Mouse (Mus musculus) heart, adult 8-10 months (tissue): ENCODE results near the gene Rassf5. TPM values are rescaled to one million over a fixed set of nuclear protein-coding genes. Genes with fewer than 3 reads are reported as not detected.
"Not testable (repeated sequence)": the region's sequence is repeated elsewhere in the genome, so short reads cannot be mapped to it uniquely, and the experiment has no call there.

ENCODE experiments used
- DNase-seq: peaks from one replicate; pipeline ENCODE4 v3.0.0; 2022; ENCODE audit warnings: low spot score
- total RNA-seq, 4 experiments: library from RNA; stranded (reverse); gene quantifications; 2 replicates each; pipeline ENCODE4 v1.2.4; 2022

Rassf5 gene
- total RNA-seq, 4 experiments from 2014 or later, result 1.4 to 2.6 (median 1.5) TPM

DNA sequence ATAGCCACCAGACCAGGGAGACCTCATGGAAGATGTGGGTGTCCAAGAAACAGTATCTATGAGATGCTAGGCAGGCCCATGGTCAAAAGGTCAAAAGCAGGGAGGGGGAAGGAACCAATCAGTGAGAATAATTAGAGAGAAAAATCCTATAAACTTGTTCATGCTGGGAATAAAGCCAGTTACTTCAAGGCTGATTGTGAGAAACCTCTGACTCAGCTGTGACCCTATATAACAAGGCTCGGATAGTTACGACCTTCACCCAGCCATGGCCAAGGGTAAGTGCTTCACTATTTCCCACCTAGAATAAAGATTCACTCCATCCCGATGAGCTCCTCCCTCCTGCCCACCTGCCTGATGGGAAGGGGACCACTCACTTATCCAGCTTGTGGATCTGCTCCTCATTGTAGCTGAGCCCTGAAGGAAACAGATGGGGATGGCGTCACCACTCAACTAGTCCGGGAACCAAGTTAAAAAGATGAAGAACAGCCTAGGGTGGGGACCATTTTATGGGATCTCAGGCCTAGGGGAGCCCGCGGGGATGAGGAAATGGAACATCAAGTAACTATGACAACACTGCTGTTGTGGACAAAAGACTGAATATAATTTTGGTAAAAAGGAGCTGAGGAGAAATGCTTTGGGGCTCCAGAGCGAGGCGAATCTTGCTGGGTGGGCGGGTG lies 14.7 kb upstream of the Rassf5 start:
- no peak for DNase-seq

DNA sequence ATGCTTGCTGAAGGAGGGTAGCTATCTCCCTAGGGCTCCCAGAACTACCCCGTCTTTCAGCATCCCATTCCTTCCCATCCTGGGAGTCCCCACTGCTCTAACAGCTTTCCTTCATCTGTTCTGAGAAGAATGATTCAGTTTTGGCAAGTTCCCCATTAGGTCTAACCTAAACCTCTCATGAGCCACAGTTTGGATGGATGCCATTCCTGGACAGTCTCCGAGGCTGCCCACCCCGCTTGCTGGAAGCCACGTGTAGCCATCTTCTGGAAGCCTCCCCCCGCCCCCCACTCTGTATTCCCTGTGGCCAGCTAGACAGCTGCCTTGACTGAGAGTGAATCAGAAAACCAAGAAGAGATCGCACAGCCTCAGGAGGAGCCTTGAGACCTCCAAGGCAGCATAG lies 12.2 kb upstream of the Rassf5 start:
- DNase-seq, result no peak

DNA sequence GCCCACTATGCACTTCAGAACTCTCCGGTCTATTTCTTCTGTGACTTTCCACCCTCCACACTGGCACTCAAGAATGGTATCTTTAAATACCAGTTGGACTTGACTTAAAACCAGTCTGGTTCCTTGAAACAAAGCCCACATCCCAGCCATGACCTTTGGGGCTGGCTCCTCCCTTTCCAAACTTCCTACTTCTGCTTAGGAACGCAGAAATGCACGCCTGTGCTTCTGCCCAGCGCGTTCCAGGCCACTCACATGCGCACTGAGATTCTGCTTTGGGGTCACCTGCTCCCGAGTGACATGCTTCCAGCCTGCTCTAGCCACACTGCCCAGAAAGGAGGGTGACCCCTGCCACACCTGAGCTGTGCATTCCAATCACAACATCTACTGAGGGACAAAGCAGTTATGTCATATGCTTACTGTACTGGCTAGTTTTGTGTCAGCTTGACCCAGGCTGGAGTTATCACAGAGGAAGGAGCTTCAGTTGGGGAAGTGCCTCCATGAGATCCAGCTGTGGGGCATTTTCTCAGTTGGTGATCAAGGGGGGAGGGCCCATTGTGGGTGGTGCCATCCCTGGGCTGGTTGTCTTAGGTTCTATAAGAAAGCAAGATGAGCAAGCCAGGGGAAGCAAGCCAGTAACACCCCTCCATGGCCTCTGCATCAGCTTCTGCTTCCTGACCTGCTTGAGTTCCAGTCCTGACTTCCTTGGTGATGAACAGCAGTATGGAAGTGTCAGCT lies 7.6 kb upstream of the Rassf5 start:
- not testable (repeated sequence) for DNase-seq

DNA sequence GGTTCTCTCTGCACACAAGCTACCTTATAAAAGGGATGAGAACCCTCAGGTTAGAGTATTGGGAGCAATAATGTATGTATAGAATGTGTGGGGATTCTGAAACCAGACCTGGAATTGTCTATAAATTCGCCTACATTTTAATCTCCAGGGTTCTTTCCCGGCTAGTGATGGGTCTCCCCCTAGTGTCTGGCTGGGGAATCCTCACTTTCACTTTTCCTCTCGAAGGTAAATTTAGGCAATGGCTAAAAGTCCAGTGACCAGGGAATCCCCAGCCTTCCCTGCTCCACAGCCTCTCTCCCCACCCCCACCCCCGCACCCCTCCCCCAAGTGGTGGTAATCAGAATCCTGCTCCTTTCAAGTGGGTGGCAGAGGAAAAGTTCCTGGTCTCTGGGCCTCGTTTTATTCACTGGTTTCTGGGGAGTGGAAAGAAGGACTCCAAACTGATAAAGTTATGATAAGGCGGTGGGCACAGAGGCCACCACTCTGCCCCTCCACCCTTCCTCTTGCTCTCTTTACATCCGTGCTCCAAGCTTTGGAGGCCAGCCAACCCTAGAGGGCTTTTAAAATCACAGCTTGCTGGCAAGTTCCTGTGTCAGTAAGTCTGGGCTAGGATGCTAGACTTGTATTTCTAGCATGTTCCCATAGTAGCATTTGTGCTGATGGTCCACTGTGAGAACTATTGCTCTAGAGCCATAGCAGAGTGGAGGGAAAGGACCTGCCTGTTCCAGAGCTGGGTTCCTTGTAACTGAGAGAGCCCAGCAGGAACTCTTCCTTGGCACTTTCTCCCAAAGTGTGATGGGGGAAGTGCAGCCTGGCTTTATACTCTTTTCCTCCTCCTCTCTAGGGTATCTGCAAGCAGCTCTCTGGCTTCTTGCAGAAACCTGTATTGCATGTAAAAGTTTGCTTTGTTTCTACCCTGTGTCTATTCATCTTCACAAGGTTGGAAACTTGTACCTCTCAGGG lies 1.7 kb upstream of the Rassf5 start:
- peak; percentile 46 for DNase-seq

DNA sequence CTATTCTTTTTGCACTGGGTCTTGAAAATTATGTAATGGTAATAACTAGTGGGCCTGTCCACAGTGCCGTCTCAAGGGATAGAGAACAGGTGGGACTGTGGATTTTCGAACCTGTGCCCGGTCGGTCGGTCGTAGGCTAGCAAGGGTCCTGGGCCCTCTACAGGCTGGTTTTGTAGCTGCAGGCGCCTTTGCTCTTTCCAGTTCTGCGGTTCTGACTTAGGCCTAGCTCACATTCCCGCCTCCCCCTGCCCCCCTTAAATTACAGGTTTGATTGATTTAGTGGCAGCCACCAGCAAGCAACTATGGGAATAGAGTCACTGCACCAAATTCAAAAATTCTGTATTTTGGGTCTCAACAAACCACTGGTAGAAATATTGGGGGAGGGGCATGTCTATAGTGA lies 868 bp upstream of the Rassf5 start:
- DNase-seq, result no peak

DNA sequence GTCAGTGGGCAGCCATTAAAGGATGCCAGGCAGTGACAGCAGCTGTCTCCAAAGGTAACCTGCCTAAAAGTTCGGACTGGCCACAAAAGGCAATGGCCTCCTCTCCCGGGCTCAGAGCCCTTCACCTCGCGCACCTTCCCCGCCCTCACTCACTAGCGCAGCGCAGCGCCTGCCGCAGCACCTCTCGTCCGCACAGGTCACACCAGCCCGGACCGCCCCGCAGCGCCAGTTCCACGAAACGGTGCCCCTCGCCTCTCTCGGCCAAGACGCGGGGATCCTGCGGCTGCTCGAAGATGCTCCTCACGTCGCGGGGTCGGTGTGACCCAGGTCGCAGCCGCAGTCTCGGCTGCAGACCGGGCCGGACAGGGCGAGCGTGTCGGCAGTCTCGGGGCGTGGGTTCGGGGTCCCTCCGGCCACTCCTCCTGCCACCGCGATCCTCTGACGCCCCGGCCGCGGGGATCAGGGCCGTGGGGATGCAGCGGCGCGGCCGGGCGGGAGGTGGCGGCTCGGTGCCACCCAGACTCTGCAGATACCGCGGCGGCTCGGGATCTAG lies 446 bp downstream of the Rassf5 start:
- DNase-seq, result no peak

DNA sequence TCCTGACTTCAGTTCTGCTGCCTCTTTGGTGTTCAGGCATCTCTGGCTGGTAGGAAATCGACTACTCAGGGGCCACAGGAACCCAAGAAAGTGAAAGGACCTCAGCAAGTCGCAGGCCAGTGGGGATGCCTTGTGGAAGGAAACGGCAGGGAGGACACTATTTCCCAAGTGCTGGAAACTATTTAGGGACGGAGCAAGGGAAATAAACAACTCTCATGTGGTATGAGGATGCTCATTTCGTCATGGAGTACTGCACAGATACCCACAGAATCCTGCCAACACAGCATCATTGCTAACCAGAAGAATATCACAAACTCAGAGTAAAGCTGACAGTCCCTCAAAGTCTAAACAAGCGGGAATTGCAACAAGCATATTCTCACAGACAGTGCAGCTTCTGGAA lies 2.1 kb downstream of the Rassf5 start:
- no peak for DNase-seq

DNA sequence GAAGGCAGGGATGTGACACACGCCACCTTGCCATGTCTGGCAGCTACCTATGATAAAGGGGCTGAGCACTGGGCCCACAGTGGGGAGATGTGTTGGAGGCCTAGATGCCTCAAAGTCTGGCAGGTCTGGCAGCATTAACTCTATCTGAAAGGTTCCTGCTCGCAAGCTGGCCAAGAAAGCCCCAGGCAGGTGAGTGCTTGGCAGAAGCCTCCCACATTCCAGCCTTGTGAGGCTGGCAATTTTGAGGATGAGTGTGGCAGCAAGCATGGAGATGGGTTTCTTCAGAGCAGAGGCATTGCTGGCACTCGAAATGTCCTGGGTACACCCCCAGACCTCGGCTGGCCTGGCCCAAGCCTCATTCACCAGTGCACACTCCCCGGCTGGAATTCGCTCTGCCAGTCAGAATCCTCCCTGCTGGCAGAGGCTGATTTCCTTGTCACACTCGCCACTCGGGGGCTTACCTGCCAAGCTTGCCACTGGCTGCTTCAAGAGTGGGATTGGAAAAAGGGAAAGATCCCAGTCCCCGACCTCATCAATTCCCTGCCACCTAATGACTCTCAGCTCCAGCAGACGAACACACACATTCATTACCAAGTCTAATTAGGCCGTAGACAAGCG lies 5.4 kb downstream of the Rassf5 start:
- no peak for DNase-seq

DNA sequence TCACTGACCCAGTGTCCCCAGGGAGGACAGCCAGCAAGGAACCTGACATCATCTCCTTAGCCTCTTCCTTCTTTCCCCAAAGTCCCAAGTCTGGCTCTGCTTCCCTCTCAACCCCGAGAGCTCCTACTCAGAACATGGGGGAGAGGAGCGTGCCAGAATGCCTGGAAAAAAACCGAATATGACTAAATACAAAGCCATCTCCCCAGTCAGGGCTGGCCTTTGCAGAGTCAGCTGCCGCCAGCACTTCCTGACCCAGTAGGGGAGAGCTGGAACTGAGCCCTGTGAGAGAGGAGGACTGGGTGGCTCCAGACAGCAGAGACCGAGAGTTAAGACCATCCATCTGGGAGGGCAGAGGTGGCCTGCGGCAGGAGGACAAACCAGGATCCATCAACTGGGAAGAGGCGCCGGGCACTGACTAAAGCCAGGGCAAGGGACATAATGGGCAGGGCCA lies 6.1 kb downstream of the Rassf5 start:
- DNase-seq, result peak; percentile 78

DNA sequence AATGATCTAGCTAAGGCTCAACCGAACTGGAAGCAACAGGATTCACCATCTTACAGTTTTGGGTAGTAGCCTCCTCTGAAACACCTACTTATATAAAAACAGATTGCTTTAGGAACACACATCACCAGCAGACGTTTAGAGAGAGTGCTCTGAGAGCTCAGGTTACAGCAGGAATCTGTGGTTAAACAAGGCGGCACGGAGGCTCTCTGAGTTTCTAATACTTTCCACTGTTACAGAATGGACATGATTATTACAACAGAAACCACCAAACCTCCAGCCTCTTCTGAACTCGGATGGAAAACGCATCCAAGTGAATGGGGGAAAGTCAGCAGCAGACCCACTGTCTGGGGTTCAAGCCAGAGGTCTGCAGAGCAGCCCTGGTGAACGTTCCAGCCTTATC lies 9.0 kb downstream of the Rassf5 start:
- no peak for DNase-seq

DNA sequence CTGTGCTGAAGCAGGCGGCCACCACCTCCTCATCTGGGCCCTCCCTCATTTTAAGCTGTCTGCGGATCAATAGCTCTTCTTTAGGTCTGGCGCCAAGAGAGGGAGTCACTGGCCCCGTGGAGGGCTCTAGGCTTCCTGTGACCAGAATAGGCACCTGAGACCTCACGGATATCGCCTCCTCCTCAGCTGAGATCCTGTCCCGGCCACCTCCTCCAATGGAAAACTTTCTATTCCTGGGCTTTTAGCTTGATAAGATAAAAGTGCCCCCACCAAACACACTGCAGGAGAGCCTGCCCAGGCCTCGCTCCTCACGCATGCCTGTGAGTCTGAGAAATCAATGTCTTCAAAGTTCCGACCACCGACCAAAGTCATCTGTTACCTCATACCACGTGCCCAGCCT lies 11.5 kb downstream of the Rassf5 start:
- DNase-seq, result no peak

DNA sequence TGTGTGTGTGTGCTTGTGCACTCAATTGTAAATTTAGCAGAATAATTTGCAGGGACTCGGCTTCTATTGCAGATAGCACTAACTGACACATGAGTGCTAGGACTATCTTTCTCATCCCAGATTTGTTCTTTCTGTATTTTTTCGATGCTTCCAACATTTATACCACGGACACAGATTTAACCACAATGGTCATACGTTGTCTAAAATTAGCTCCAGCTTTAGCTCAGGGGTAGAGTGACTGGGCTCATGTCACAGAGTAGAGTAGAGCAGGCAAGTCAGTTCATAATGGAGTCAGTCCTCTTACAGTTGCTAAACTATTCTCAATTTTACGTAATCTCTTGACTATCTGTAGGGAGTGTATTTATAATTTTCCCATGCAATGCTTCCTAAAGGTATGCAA lies 16.4 kb downstream of the Rassf5 start:
- no peak for DNase-seq

DNA sequence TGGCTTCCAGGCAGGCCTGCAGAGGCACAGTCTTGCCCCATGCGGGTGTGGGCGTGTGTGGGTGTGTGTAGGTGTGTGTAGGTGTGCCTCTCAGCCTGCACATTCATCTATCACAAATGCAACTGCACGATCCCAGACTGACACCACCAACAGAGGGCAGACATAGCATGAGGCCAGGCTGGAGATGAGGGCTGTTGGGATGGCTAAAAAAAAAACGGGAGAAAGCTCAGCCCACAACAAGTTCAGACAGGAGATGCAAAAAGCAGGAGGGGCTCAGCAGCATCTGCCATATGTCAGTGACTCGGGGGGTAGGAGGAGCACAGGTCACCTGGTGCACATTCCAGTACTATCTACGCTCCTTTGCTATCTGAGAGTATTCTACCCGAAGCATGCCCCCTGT lies 16.8 kb downstream of the Rassf5 start:
- no peak for DNase-seq

DNA sequence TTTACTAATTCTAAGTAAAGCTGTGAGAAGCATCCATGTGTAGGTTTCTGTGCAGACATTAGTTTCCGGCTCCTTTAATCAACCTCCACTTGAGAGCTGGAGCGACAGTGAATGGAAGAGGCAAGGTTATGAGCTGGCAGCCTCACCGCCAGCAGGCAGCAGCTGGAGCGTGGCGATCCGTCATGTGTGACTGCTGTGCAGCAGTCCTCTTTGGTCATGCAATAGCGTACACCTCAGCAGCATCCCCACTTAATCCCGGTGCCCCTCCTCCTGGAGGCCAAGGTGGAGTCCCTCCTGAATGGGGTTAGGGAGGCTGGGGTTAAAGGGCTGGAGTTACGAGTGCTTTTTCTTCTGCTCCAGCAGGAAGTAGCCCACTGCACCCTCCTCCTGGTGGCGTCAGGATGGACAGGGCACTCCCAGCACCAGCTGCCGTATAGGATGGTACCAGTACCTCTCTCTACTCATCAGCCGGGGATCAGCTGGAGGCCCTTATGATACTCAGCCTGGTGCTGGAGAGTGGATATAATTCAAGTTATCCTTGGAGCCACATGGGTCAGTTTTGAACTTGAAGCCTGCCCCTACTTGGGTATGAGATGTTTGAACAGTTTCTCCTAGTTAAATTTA lies 20.1 kb downstream of the Rassf5 start:
- no peak for DNase-seq

DNA sequence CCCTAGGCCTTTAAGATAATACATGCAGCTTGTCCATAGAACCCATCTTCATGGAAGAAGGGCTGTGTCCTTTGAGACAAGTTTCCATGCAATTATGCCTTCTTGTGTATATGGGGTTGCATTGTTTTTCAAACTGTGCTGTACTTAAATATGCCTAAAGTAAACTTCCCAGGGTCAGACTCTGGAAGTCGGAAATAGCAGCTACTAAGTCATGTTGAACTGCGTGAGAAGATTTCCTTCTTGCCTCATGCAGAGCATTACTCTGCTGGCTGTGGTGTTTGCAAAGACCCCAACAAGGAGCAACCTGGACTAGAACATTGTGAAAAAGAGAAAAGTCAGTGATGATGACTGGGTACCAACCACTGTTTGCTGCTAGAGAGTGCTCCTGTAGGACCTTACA lies 21.7 kb downstream of the Rassf5 start:
- no peak for DNase-seq

DNA sequence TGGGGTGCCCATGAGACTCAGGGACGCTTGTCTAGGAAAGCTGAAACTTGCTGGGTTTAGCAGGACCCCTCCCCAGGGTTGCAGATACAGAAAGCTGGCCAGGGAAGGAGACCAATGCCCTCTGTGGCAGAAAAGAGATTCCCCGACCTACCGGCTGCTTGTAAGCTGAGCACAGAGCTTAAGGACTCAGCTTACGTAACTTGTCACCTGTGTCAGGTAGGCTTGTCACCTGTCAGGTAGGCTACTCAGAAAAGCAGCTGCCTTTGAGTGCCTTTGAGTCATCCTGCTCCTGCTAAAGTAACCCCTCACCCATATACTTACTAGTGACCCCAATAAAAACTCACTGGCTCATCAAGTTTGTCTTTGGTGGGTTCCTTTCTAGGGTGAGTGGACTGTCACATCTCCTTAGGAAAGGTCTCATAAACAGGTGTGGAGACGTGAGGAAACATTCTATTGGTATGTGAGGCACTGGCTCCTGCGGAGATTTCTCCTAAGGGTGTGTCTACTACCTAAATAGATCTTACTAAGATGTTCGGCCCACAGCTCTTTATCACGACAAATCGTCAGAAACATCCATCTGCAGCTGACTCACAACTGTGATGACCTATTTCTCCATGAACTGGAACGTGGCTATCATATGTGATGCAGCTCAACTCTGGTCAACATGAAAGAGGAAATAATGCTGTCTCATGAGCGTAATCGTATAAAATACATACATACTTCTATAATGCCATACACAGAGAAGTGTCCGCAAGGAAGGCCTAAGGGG lies 23.1 kb downstream of the Rassf5 start:
- no peak for DNase-seq

DNA sequence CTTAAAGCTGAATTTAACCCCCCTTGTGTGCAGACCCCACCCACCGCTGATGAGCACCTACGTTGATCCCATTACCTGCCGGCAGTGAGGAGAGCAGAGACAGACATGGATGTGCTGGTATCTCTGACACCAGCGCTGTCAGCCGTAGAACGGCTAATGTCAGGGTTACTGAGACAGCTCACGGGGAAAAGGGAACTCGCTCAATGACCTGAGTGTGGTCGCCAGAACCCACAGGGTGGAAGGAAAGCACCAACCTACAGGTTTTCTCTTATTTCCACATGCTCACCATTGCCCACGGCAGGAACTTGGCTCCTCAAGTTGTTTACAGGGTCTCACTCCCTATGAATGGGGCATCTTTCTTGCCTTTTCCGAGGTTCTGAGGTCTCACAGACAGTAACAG lies 26.1 kb downstream of the Rassf5 start:
- DNase-seq, result no peak

DNA sequence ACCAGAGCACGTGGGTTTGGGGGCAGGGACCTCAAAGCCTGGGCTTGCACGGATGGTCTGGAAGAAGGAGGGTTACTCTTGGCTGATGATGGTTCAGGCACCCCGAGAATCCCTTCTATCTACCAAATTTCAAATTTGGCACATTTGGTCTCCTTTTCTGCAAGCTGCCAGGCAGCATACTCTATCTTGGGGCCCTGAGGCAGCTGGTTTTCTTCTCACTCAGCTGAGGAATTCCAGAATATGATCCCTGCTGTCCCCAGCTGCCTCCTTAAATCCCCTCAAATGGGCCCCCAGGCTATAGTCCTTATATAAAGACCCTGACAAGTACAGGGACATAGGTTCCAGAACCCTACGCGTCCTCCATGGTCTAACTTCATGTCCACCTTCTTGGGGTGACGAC lies 31.7 kb downstream of the Rassf5 start:
- no peak for DNase-seq

DNA sequence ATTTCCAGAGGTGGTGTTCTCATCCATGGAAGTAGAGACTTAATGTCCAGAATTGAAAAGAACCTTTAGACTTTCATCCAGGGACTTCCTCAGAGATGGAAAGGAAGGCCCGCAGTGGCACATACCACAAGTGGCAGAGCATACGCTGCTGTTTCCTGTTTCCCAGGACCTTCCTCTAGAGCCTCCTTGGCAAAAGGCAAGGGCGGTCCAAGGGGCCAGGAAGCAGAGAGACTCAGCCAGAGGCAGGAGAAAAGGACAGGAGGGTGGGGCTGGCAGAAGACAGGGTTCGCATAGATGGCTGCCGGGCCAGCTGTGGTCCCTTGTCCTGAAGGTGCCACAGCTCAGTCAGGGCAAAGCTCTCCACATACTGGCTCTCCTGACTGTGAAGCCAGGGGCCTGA lies 32.1 kb downstream of the Rassf5 start:
- DNase-seq, result no peak

DNA sequence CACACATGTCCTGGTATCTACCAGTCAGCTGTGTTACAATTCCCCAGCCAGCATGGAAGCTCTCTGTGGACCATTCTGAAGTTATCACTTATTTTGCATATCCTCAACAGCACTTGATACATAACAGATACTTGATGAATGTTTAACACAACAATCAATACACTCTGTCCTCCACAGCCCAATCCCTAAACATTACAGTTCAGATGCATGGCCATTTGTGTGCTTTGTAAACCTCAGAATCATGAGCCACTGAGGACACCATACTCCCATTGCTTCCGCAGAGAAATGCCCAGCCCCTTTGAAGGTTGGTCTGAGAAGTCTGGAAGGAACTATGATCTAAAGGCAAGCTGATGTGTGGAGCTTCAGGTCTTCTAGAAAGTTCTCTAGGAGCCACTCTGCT lies 33.4 kb downstream of the Rassf5 start:
- DNase-seq, result no peak
